Mouse (Mus musculus) limb, embryonic 12.5 days (tissue): ENCODE results near the gene Nrxn1. TPM values are rescaled to one million over a fixed set of nuclear protein-coding genes. Genes with fewer than 3 reads are reported as not detected.

Experiments used
- ATAC-seq: fragments of 200-750 bp; cut with Nextera tagmentation; 2 replicates; pipeline ENCODE4 v1.8.0; 2017; ENCODE audit warnings: low read depth, moderate TSS enrichment; ENCODE audit not compliant: insufficient number of reproducible peaks, insufficient read depth, low FRiP score, low TSS enrichment
- H3K27ac ChIP-seq: fragments of 300-500 bp; sonication (generic); 2 replicates; pipeline ENCODE4 v1.5.1; 2016; ENCODE audit warnings: mild to moderate bottlenecking, moderate library complexity
- H3K27me3 ChIP-seq: fragments of 300-500 bp; sonication (generic); 2 replicates; pipeline ENCODE4 v1.6.1; 2016; ENCODE audit warnings: mild to moderate bottlenecking, moderate library complexity
- H3K36me3 ChIP-seq: fragments of 300-500 bp; sonication (generic); 2 replicates; pipeline ENCODE4 v1.6.1; 2016; ENCODE audit warnings: mild to moderate bottlenecking, moderate library complexity
- H3K4me1 ChIP-seq: fragments of 300-500 bp; sonication (generic); replicated peaks from 2 replicates; pipeline ENCODE4 v1.6.1; 2016
- H3K4me2 ChIP-seq: fragments of 300-500 bp; sonication (generic); 2 replicates; pipeline ENCODE4 v1.6.1; 2016; ENCODE audit warnings: mild to moderate bottlenecking, moderate library complexity
- H3K4me3 ChIP-seq: fragments of 300-500 bp; sonication (generic); replicated peaks from 2 replicates; pipeline ENCODE4 v1.5.1; 2016; ENCODE audit warnings: mild to moderate bottlenecking
- H3K9ac ChIP-seq: fragments of 300-500 bp; sonication (generic); replicated peaks from 2 replicates; pipeline ENCODE4 v1.6.1; 2016; ENCODE audit warnings: mild to moderate bottlenecking, moderate library complexity
- H3K9me3 ChIP-seq: fragments of 300-500 bp; sonication (generic); 2 replicates; pipeline ENCODE4 v1.6.1; 2016; ENCODE audit warnings: mild to moderate bottlenecking, moderate library complexity
- WGBS: fragments of 180-500 bp; shearing (Covaris S2); methylation state at CpG from one replicate; pipeline ENCODE4 v1.1.7; 2016; 5-methylcytosine and 5-hydroxymethylcytosine counted together
- polyA plus RNA-seq: library from polyadenylated mRNA; unstranded; fragments of >200 nt; fragmentation: Nextera tagmentation; extraction: Ambion mirVana; gene quantifications from 2 replicates; pipeline ENCODE4 v1.2.1, GENCODE M21; 2016

Gene Nrxn1
- polyA plus RNA-seq, 1 experiment from 2014 or later: 8.7 TPM

- WGBS: 89% methylated on average over 2 of the region's 2 CpGs
- ATAC-seq: no peak
These were observed 672.1 kb downstream of the Nrxn1 start for GRCm38 (mm10) chr17:90420757-90421156.

GRCm38 (mm10) chr17:90419615-90420014, 673.3 kb downstream of the Nrxn1 start:
- H3K27me3 ChIP-seq: no peaks in the 10 kb centered on the region
- no peak overlapping the region for H3K4me2 ChIP-seq
- no peaks in the 10 kb centered on the region for H3K36me3 ChIP-seq
- H3K4me1 ChIP-seq: no peaks in the 10 kb centered on the region
- H3K9me3 ChIP-seq: no peaks in the 10 kb centered on the region
- WGBS: 86% methylated on average over 1 of the region's 1 CpGs
- H3K27ac ChIP-seq: no peak overlapping the region
- no peak overlapping the region for H3K4me3 ChIP-seq
- no peak for ATAC-seq
- no peak overlapping the region for H3K9ac ChIP-seq

More at GRCm38 (mm10) chr17:90420757-90421156, 672.1 kb downstream of the Nrxn1 start:
- Histone ChIP-seq H3K27me3 (no peaks in the 10 kb centered on the region), H3K4me3 (no peak overlapping the region), H3K9ac (no peak overlapping the region), H3K36me3 (no peaks in the 10 kb centered on the region), H3K4me1 (no peaks in the 10 kb centered on the region), H3K27ac (no peak overlapping the region), H3K4me2 (no peak overlapping the region), H3K9me3 (no peaks in the 10 kb centered on the region)

GRCm38 (mm10) chr17:90396357-90396756, 696.5 kb downstream of the Nrxn1 start:
- no peak overlapping the region for H3K4me2 ChIP-seq
- no peak for ATAC-seq

GRCm38 (mm10) chr17:90394606-90395005, 698.3 kb downstream of the Nrxn1 start:
- no peak overlapping the region for H3K4me3 ChIP-seq
- ATAC-seq: no peak
- H3K9ac ChIP-seq: no peak overlapping the region
- no peak overlapping the region for H3K27ac ChIP-seq
- no peaks in the 10 kb centered on the region for H3K27me3 ChIP-seq
- H3K36me3 ChIP-seq: no peaks in the 10 kb centered on the region
- WGBS: 93% methylated on average over 6 of the region's 6 CpGs
- H3K4me1 ChIP-seq: peaks cover 13% of the 10 kb centered on the region
- H3K4me2 ChIP-seq: no peak overlapping the region
- no peaks in the 10 kb centered on the region for H3K9me3 ChIP-seq

More at GRCm38 (mm10) chr17:90396357-90396756, 696.5 kb downstream of the Nrxn1 start:
- Histone ChIP-seq H3K9me3 (no peaks in the 10 kb centered on the region), H3K27ac (no peak overlapping the region), H3K9ac (no peak overlapping the region), H3K4me3 (no peak overlapping the region), H3K4me1 (0 out of 2 replicates have a peak, but pooled peaks cover under 1% of the 10 kb centered on the region), H3K27me3 (no peaks in the 10 kb centered on the region), H3K36me3 (no peaks in the 10 kb centered on the region)

- no peaks in the 10 kb centered on the region for H3K9me3 ChIP-seq
- H3K4me2 ChIP-seq: no peak overlapping the region
- no peak overlapping the region for H3K9ac ChIP-seq
- peaks cover 13% of the 10 kb centered on the region for H3K4me1 ChIP-seq
- H3K4me3 ChIP-seq: no peak overlapping the region
- ATAC-seq: no peak
- no peak overlapping the region for H3K27ac ChIP-seq
- no peaks in the 10 kb centered on the region for H3K36me3 ChIP-seq
- no peaks in the 10 kb centered on the region for H3K27me3 ChIP-seq
- WGBS: 88% methylated on average over 1 of the region's 1 CpGs
These were observed 700.1 kb downstream of the Nrxn1 start for GRCm38 (mm10) chr17:90392751-90393150.

- WGBS: 35% methylated on average over 7 of the region's 7 CpGs
These were observed 702.3 kb downstream of the Nrxn1 start for GRCm38 (mm10) chr17:90390316-90391212.

GRCm38 (mm10) chr17:90384856-90385255, 708.0 kb downstream of the Nrxn1 start:
- Histone ChIP-seq H3K27me3 (no peaks in the 10 kb centered on the region), H3K4me2 (no peak overlapping the region), H3K36me3 (no peaks in the 10 kb centered on the region), H3K4me3 (no peak overlapping the region), H3K27ac (no peak overlapping the region), H3K9ac (no peak overlapping the region), H3K4me1 (no peaks in the 10 kb centered on the region), H3K9me3 (no peaks in the 10 kb centered on the region)
- ATAC-seq: no peak
- WGBS: 71% methylated on average over 2 of the region's 2 CpGs

More at GRCm38 (mm10) chr17:90390316-90391212, 702.3 kb downstream of the Nrxn1 start:
- Histone ChIP-seq H3K9me3 (no peaks in the 10 kb centered on the region), H3K4me2 (no peak overlapping the region), H3K27me3 (no peaks in the 10 kb centered on the region), H3K9ac (no peak overlapping the region), H3K36me3 (no peaks in the 10 kb centered on the region), H3K4me1 (peaks cover 13% of the 10 kb centered on the region), H3K4me3 (no peak overlapping the region), H3K27ac (no peak overlapping the region)
- ATAC-seq: no peak; the same call in 1 of the 2 replicates

GRCm38 (mm10) chr17:90382496-90383443, 710.1 kb downstream of the Nrxn1 start:
- ATAC-seq: no peak
- H3K4me3 ChIP-seq: no peak overlapping the region
- no peak overlapping the region for H3K4me2 ChIP-seq
- no peaks in the 10 kb centered on the region for H3K9me3 ChIP-seq
- no peaks in the 10 kb centered on the region for H3K27me3 ChIP-seq
- H3K9ac ChIP-seq: no peak overlapping the region
- no peaks in the 10 kb centered on the region for H3K36me3 ChIP-seq
- no peaks in the 10 kb centered on the region for H3K4me1 ChIP-seq
- no peak overlapping the region for H3K27ac ChIP-seq
- 62% methylated on average over 5 of the region's 5 CpGs for WGBS

- Histone ChIP-seq H3K9ac (no peak overlapping the region), H3K36me3 (no peaks in the 10 kb centered on the region), H3K4me3 (no peak overlapping the region), H3K4me2 (no peak overlapping the region), H3K9me3 (no peaks in the 10 kb centered on the region), H3K27me3 (no peaks in the 10 kb centered on the region), H3K27ac (no peak overlapping the region), H3K4me1 (no peaks in the 10 kb centered on the region)
- 88% methylated on average over 2 of the region's 2 CpGs for WGBS
- no peak for ATAC-seq
These were observed 716.3 kb downstream of the Nrxn1 start for GRCm38 (mm10) chr17:90376533-90376932.

GRCm38 (mm10) chr17:90362169-90362568, 730.7 kb downstream of the Nrxn1 start:
- Histone ChIP-seq H3K9me3 (no peaks in the 10 kb centered on the region), H3K4me1 (no peaks in the 10 kb centered on the region), H3K36me3 (no peaks in the 10 kb centered on the region), H3K27me3 (no peaks in the 10 kb centered on the region), H3K9ac (no peak overlapping the region), H3K4me2 (no peak overlapping the region), H3K4me3 (no peak overlapping the region), H3K27ac (no peak overlapping the region)
- 88% methylated on average over 4 of the region's 4 CpGs for WGBS
- ATAC-seq: no peak
